Mouse (Mus musculus) liver, adult 2 months (tissue): ENCODE results near the gene Sidt2. TPM values are rescaled to one million over a fixed set of nuclear protein-coding genes. Genes with fewer than 3 reads are reported as not detected.

Experiments
- DNase-seq: peaks from one replicate; pipeline ENCODE4 v3.0.0-alpha.2; 2011; ENCODE audit warnings: low read depth, low spot score; ENCODE audit errors: extremely low read depth
- H3K27ac ChIP-seq: fragments of 200-500 bp; replicated peaks from 2 replicates; pipeline ENCODE4 v1.5.1; 2012; ENCODE audit warnings: low read depth, mild to moderate bottlenecking, control low read depth, inconsistent platforms, low read length; ENCODE audit not compliant: insufficient read depth
- H3K27me3 ChIP-seq: fragments of 200-500 bp; 2 replicates; pipeline ENCODE4 v1.6.1; 2012; ENCODE audit warnings: mild to moderate bottlenecking, moderate library complexity, low read length, inconsistent platforms; ENCODE audit not compliant: control insufficient read depth, insufficient read depth
- H3K36me3 ChIP-seq: fragments of 200-500 bp; 2 replicates; pipeline ENCODE4 v1.6.1; 2012; ENCODE audit warnings: low read length, inconsistent platforms; ENCODE audit not compliant: control insufficient read depth, insufficient read depth
- H3K4me1 ChIP-seq: fragments of 200-500 bp; 2 replicates; pipeline ENCODE4 v1.6.1; 2011; ENCODE audit warnings: low read length; ENCODE audit not compliant: control insufficient read depth, insufficient read depth
- H3K4me3 ChIP-seq: fragments of 200-500 bp; 2 replicates; pipeline ENCODE4 v1.5.1; 2011; ENCODE audit warnings: low read depth, mild to moderate bottlenecking, control low read depth, low read length, moderate library complexity; ENCODE audit not compliant: insufficient read depth
- H3K79me2 ChIP-seq: fragments of 200-500 bp; 2 replicates; pipeline ENCODE4 v1.6.1; 2012; ENCODE audit warnings: inconsistent platforms, mild to moderate bottlenecking, low read length, moderate library complexity; ENCODE audit not compliant: control insufficient read depth, insufficient read depth
- H3K9ac ChIP-seq: fragments of 200-500 bp; 2 replicates; pipeline ENCODE4 v1.6.1; 2012; ENCODE audit warnings: low read depth, mild to moderate bottlenecking, control low read depth, inconsistent platforms, low read length
- CTCF ChIP-seq: fragments of 200-500 bp; IDR thresholded peaks from 2 replicates; pipeline ENCODE4 v1.5.1; 2011; ENCODE audit warnings: low read depth, low read length, control low read depth
- POLR2A ChIP-seq: fragments of 200-500 bp; IDR thresholded peaks from 2 replicates; pipeline ENCODE4 v1.6.1; 2011; ENCODE audit warnings: low read length, control low read depth; ENCODE audit not compliant: insufficient read depth; ENCODE audit errors: extremely low read depth
- WGBS: fragments of 180-500 bp; shearing (Covaris S2); methylation state at CpG from one replicate; pipeline ENCODE4 v1.1.7; 2018; 5-methylcytosine and 5-hydroxymethylcytosine counted together
- polyA plus RNA-seq: library from polyadenylated mRNA; depleted of rRNA; stranded (reverse); fragments of >200 nt; gene quantifications from 2 replicates; pipeline ENCODE4 v1.2.3, GENCODE M21; 2012; rRNA removed
- total RNA-seq: library from RNA; depleted of rRNA; stranded (reverse); fragments of >200 nt; gene quantifications from 2 replicates; pipeline ENCODE4 v1.2.3, GENCODE M21; 2014; rRNA removed

Sidt2 gene
- total and polyA plus RNA-seq, 2 experiments = 48.9 to 330 TPM

DNA sequence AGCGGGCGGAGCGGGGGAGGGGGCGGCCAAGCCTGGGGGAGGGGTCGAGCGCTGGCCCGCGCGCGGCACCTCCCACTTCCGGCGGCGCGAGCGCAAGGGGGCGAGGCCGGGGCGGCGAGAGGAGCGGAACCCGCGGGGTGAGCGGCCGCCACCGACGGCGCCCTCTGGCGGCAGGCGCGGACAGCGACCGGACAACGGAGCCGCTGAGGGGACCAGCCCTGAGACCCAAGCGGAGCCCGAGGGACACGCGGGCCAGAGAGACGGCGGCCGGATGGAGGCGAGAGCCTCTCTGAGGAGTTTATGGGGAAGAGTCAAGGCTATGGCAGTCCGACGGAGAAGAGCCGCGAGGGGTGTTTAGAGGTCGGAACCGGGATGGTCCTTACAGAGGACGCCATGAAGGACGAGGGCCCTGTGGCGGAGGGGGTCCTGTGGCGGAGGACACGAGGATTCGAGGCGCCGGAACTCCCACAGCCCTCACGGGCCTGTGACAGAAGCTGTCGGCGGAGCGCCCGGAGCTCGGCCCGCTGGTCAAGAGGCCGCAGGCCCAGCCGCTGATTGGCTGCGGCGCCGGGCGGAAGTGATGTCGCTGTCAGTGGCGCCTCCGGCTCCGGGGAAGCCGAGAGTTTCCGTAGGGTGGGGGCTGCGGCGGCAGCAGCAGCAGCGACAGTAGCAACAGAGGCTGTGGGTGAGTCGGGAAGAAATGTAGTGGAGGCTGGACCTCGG, 48.5 kb downstream of the Sidt2 start, which contains the start of the genes Pcsk7 and Rnf214:
TSS of gene Pcsk7 (plus strand) at position 143 of the 723 bp plus-strand sequence.
TSS of gene Rnf214 (minus strand) at position 557 of the 723 bp plus-strand sequence.
- TF ChIP-seq POLR2A (peak; percentile 85), CTCF (peak; percentile 82)
- peak within 1 kb of the TSS; percentile 100 for H3K27ac ChIP-seq
- peak within 1 kb of the TSS; percentile 98 for H3K9ac ChIP-seq
- DNase-seq = peak; percentile 73
- H3K4me3 ChIP-seq = peak within 1 kb of the TSS; percentile 95
- peaks cover 11% of the 10 kb centered on the region for H3K4me1 ChIP-seq
- peaks cover 21% of the 10 kb centered on the region for H3K79me2 ChIP-seq
- WGBS = under 1% methylated on average over 72 of the region's 80 CpGs
- no peaks in the 10 kb centered on the region for H3K27me3 ChIP-seq
- H3K36me3 ChIP-seq = peaks cover 16% of the 10 kb centered on the region

DNA sequence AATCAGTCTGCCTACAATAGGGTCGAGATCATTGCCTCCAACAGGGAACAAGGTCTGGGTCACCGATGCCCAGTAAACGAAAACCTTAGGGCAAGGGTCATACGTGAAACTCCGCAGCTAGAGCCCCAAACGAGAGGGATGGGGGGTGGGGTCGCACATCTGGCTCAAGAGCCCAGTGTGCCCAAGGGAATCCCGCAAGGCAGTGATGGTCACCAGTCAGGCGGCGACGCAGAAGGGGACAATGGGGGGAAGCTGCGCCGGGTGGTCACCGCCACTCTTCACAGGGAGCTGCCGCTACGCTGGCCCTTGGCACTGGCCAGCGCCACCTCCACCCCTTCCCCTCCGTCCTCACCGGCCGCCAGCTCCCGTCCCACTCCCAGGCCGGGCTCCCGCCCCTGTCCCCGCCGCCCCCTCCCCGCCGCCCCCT, 49.2 kb downstream of the Sidt2 start:
- H3K27ac ChIP-seq = peak overlapping the region; percentile 79
- WGBS = under 1% methylated on average over 21 of the region's 27 CpGs
- peaks cover 21% of the 10 kb centered on the region for H3K79me2 ChIP-seq
- H3K9ac ChIP-seq = peak overlapping the region; percentile 88
- peaks cover 11% of the 10 kb centered on the region for H3K36me3 ChIP-seq
- TF ChIP-seq POLR2A (0 out of 2 replicates have a peak, but pooled peaks have one; percentile 13), CTCF (no peak)
- H3K27me3 ChIP-seq = no peaks in the 10 kb centered on the region
- DNase-seq = peak; percentile 84
- peaks cover 11% of the 10 kb centered on the region for H3K4me1 ChIP-seq
- peak overlapping the region; percentile 95 for H3K4me3 ChIP-seq

DNA sequence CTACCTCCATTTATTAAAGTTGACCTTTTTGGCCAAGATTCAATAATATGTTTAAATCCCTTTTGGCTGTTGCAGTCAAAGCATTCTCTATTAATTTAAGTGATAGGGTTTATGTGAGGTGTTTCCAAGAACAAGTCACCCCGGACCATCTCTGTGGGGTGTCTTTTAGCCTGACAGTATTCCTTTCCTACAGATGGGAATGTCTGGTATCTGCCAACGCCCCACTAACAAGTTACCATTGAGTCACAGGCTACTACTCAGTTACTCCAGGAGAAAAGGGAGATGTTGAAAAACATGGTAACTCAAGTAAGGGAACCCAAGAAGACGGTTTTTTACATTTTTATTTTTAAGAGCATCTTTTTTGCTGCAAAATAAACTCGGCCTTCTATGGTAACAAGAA, 49.9 kb downstream of the Sidt2 start:
- Histone ChIP-seq H3K4me1 (peaks cover 11% of the 10 kb centered on the region), H3K27me3 (no peaks in the 10 kb centered on the region), H3K9ac (no peak overlapping the region), H3K27ac (peak overlapping the region; percentile 79), H3K79me2 (peaks cover 21% of the 10 kb centered on the region), H3K4me3 (0 out of 2 replicates have a peak overlapping the region, but pooled peaks have one; percentile 95), H3K36me3 (peaks cover 11% of the 10 kb centered on the region)
- no peak for DNase-seq
- 61% methylated on average over 4 of the region's 4 CpGs for WGBS
- TF ChIP-seq POLR2A (no peak), CTCF (no peak)

DNA sequence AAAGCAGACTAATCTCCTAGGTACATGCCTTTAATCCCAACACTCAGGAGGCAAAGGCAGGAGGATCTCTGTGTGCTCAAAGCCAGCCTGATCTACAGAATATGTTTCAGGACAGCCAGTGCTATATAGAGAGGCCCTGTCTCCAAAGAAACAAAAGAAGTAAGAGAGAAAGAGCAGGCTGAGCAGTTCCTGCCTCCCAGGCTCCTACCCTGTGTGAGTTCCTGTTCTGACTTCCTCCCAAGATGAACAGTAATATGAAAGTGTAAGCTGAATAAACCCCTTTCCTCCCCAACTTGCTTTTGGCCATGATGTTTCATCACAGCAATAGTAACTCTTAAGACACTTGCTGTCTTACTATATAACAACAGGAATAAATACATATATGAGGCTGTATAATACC, 61.4 kb downstream of the Sidt2 start:
- H3K27ac ChIP-seq = no peak overlapping the region
- H3K79me2 ChIP-seq = peaks cover 2% of the 10 kb centered on the region; the same call in 1 of the 2 replicates
- no peak overlapping the region for H3K4me3 ChIP-seq
- DNase-seq = no peak
- peaks cover 55% of the 10 kb centered on the region for H3K36me3 ChIP-seq
- no peaks in the 10 kb centered on the region for H3K27me3 ChIP-seq
- TF ChIP-seq CTCF = no peak
- TF ChIP-seq POLR2A = no peak
- H3K9ac ChIP-seq = no peak overlapping the region
- H3K4me1 ChIP-seq = no peaks in the 10 kb centered on the region

Other genes starting within 250 kb of the Sidt2 start
- gene Cep164, start 126.6 kb downstream of the Sidt2 start, total RNA-seq = 4.1 and 5.0 TPM in 2 replicates
- 7.1 and 8.3 TPM in 2 replicates for gene Cep164, start 126.6 kb downstream of the Sidt2 start, polyA plus RNA-seq
- 7.6 and 9.9 TPM in 2 replicates for gene Bace1, start 116.7 kb downstream of the Sidt2 start, total RNA-seq
- 23.0 and 24.1 TPM in 2 replicates for gene Bace1, start 116.7 kb downstream of the Sidt2 start, polyA plus RNA-seq
- gene Pcsk7, start 48.8 kb downstream of the Sidt2 start, total RNA-seq = 26.7 and 29.3 TPM in 2 replicates
- gene Pcsk7, start 48.8 kb downstream of the Sidt2 start, polyA plus RNA-seq = 19.0 and 27.7 TPM in 2 replicates
- gene Rnf214, start 48.3 kb downstream of the Sidt2 start, total RNA-seq = 16.3 and 18.5 TPM in 2 replicates
- gene Rnf214, start 48.3 kb downstream of the Sidt2 start, polyA plus RNA-seq = 11.2 and 12.4 TPM in 2 replicates
- gene Tagln, start 19.2 kb downstream of the Sidt2 start, total RNA-seq = 5.3 and 5.4 TPM in 2 replicates
- 6.3 and 7.2 TPM in 2 replicates for gene Tagln, start 19.2 kb downstream of the Sidt2 start, polyA plus RNA-seq
- gene Pafah1b2, start 57.4 kb upstream of the Sidt2 start, total RNA-seq = 14.6 and 14.8 TPM in 2 replicates
- 12.0 and 14.2 TPM in 2 replicates for gene Pafah1b2, start 57.4 kb upstream of the Sidt2 start, polyA plus RNA-seq
- gene Sik3, start 57.6 kb upstream of the Sidt2 start, total RNA-seq = 14.1 and 17.3 TPM in 2 replicates
- gene Sik3, start 57.6 kb upstream of the Sidt2 start, polyA plus RNA-seq = 14.9 and 16.5 TPM in 2 replicates